Mouse (Mus musculus): ENCODE results near the gene Gm4869. TPM values are rescaled to one million over a fixed set of nuclear protein-coding genes. Genes with fewer than 3 reads are reported as not detected.
"Not testable (repeated sequence)": the region's sequence is repeated elsewhere in the genome, so short reads cannot be mapped to it uniquely, and the experiment has no call there.

The Gm4869 gene
- polyA plus RNA-seq, 1 experiment from 2014 or later, result not detected

DNA sequence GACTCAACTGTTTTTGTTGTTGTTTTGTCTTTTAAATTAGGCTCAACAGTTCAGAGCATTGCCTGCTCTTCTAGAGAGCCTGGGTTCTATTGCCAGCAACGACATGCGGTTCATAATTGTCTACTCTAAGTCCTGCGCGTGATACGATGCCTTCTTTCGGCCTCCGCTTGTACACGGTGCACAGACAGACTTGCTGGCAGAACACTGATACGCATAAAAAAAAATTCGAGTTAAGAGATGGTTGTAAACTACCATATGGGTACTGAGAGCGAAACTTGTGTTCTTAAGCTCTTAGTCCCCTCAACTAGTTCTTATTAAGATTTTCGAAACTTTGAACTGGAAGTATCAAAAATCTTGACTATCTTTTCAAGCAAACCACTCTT lies 27.3 kb upstream of the Gm4869 start:
- H3K36me3 ChIP-seq (ENCODE audit: control insufficient read depth, insufficient read depth, low read length), result no peaks in the 10 kb centered on the region
- H3K27ac ChIP-seq (ENCODE audit: low read depth), result peak overlapping the region; percentile 97
- H3K4me2 ChIP-seq (ENCODE audit: low read length), result peak overlapping the region; percentile 97
- peak overlapping the region; percentile 79 for H3K4me3 ChIP-seq (ENCODE audit: low read depth, low read length)
- H3K4me1 ChIP-seq (replicated peaks; ENCODE audit: control insufficient read depth, insufficient read depth, low read length), result peaks cover 16% of the 10 kb centered on the region
- peak overlapping the region; percentile 94 for H3K9ac ChIP-seq (ENCODE audit: low read length)
- H3K27me3 ChIP-seq (replicated peaks; ENCODE audit: control insufficient read depth, insufficient read depth, low read length), result no peaks in the 10 kb centered on the region
- 1% methylated on average over 12 of the region's 12 CpGs for WGBS
- DNase-seq (ENCODE audit: low spot score) (peak; percentile 54), ATAC-seq (replicated peaks; ENCODE audit: low FRiP score, low TSS enrichment, low read depth) (no peak)
- no peaks in the 10 kb centered on the region for H3K9me3 ChIP-seq (ENCODE audit: control insufficient read depth, low read length)

DNA sequence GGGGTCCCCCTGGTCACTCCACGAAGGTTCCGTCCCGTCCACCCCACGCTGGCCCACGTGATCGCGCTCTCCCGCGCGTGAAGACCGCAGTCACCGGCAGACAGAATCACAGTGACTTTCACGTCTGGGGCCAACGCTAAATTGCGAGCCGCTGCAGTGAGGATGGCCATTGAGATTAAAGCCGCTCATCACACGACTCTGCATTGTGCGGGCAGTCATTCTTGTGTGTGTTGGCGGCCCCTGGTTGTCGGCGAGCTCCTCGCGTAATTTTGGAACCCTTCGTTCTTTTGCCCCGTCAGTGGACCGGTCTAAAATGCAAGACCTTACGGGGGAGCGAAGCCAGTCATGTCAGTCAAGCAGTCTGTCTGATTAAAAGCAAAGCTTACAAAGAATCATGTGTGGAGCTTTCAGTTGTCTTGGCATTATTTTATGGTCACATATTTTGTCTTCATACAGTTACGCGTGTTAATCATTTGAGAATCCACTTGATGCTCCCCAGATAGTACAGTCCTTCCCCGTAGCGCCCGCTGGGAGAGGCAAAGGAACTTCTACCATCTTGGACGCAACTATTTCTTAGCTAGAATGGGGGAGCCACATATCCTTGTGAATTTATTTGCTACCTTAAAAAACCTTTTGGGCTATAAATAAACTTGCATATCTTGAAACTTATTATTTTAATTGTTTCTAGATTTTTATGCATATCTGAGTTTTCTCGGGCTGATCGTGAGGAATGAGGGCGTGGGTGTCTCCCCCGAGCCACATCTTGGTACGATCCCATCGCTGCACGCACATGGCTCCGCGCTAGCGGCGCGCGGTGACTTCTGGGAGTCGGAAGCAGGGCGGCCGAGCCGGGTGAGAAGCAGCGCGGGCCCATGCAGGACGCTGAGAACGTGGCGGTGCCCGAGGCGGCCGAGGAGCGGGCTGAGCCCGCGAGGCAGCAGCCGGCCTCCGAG lies 26.7 kb upstream of the Gm4869 start, which contains the start of gene Eif3b:
TSS of gene Eif3b (plus strand) at position 840 of the 953 bp plus-strand sequence.
- WGBS, result under 1% methylated on average over 65 of the region's 65 CpGs
- no peaks in the 10 kb centered on the region for H3K9me3 ChIP-seq (ENCODE audit: control insufficient read depth, low read length)

DNA sequence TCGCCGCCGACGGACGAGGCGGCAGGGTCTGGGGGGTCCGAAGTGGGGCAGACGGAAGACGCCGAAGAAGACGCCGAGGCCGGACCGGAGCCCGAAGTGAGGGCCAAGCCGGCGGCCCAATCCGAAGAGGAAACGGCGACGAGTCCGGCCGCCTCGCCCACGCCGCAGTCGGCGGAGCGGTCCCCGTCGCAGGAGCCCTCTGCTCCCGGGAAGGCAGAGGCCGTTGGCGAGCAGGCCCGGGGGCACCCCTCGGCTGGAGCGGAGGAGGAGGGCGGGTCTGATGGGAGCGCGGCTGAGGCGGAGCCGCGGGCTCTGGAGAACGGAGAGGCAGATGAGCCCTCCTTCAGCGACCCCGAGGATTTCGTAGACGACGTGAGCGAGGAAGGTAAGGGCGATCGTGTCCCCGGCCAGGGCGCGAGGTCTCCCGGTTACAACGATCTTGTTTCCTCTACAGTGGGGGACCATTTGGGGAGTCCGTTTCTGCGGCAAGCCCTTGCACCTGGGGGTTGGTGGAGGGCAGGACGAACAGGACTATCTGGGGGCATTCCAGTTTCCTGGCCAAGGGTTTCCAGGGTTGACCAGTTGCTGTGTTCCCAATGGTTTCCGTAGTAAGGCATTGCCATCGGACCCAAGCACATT lies 25.9 kb upstream of the Gm4869 start:
- peak overlapping the region; percentile 79 for H3K4me3 ChIP-seq (ENCODE audit: low read depth, low read length)
- peaks cover 16% of the 10 kb centered on the region for H3K4me1 ChIP-seq (replicated peaks; ENCODE audit: control insufficient read depth, insufficient read depth, low read length)
- DNase-seq (ENCODE audit: low spot score) (no peak), ATAC-seq (replicated peaks; ENCODE audit: low FRiP score, low TSS enrichment, low read depth) (peak; percentile 10; the same call in 1 of the 2 replicates)
- no peaks in the 10 kb centered on the region for H3K27me3 ChIP-seq (replicated peaks; ENCODE audit: control insufficient read depth, insufficient read depth, low read length)
- WGBS, result under 1% methylated on average over 62 of the region's 62 CpGs
- no peaks in the 10 kb centered on the region for H3K36me3 ChIP-seq (ENCODE audit: control insufficient read depth, insufficient read depth, low read length)
- peak overlapping the region; percentile 97 for H3K27ac ChIP-seq (ENCODE audit: low read depth)
- H3K4me2 ChIP-seq (ENCODE audit: low read length), result peak overlapping the region; percentile 97
- H3K9ac ChIP-seq (ENCODE audit: low read length), result peak overlapping the region; percentile 94
- H3K9me3 ChIP-seq (ENCODE audit: control insufficient read depth, low read length), result no peaks in the 10 kb centered on the region

More for the DNA sequence above, 26.7 kb upstream of the Gm4869 start, which contains the start of gene Eif3b:
- Histone ChIP-seq H3K36me3 (ENCODE audit: control insufficient read depth, insufficient read depth, low read length) (no peaks in the 10 kb centered on the region), H3K4me3 (ENCODE audit: low read depth, low read length) (peak within 1 kb of the TSS; percentile 79), H3K27me3 (replicated peaks; ENCODE audit: control insufficient read depth, insufficient read depth, low read length) (no peaks in the 10 kb centered on the region), H3K27ac (ENCODE audit: low read depth) (peak within 1 kb of the TSS; percentile 97), H3K9ac (ENCODE audit: low read length) (peak within 1 kb of the TSS; percentile 94), H3K4me1 (replicated peaks; ENCODE audit: control insufficient read depth, insufficient read depth, low read length) (peaks cover 16% of the 10 kb centered on the region), H3K4me2 (ENCODE audit: low read length) (peak within 1 kb of the TSS; percentile 97)
- ATAC-seq (replicated peaks; ENCODE audit: low FRiP score, low TSS enrichment, low read depth), result peak; percentile 93
- peak; percentile 93 for DNase-seq (ENCODE audit: low spot score)

DNA sequence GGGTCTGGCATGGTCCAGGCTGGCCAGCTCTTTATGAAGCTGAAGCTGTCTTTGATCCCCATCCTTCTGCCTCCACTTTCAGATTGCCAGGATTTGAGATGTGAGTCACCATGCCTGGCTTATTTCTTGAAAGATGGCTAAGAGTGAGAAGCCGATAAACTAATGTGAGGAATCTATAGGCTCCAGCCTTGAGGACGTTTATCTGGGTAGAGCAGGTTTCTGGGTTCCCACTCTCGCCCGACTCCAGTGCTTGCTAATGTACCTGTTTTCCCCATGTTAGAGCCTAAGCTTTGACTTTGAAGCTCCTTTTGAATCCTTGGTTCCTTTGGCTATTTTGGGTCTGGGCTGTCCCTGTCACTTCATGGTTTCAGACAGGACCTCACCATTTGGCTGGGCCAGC lies 24.8 kb upstream of the Gm4869 start:
- ATAC-seq (replicated peaks; ENCODE audit: low FRiP score, low TSS enrichment, low read depth), result no peak

DNA sequence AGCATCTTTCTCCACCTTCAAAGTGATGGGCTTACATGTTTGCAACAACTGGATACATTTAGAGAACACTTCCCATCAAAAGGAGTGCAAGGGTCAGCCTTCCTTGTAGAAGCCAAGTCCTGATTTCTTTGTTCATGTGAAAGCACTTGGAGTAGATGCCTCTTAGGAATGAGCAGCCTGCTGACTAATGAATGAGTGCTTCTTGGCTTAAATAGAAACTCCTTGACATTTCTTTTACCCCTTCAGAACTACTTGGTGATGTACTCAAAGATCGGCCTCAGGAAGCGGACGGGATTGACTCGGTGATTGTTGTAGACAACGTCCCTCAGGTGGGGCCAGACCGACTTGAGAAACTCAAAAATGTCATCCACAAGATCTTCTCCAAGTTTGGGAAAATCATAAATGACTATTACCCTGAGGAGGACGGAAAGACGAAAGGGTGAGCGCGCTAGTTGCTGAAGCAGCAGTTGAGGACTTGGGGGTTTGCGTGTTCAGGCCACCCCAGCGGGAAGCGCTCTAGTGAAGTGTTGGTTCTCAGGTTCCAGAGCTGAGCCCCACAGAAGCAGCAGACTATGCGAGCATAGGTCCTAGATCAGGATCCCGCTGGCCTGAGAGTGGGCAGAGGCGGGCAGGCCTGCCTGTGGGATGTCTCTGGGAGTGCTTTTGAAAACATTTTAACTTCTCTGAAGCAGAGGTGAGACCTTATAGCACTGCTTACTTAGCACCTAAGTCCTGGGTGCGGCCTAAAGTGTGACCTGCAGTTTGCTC lies 20.2 kb upstream of the Gm4869 start:
- Histone ChIP-seq H3K4me1 (replicated peaks; ENCODE audit: control insufficient read depth, insufficient read depth, low read length) (peaks cover 15% of the 10 kb centered on the region), H3K9ac (ENCODE audit: low read length) (no peak overlapping the region), H3K27ac (ENCODE audit: low read depth) (no peak overlapping the region), H3K36me3 (ENCODE audit: control insufficient read depth, insufficient read depth, low read length) (peaks cover 54% of the 10 kb centered on the region), H3K4me2 (ENCODE audit: low read length) (no peak overlapping the region), H3K9me3 (ENCODE audit: control insufficient read depth, low read length) (no peaks in the 10 kb centered on the region), H3K4me3 (ENCODE audit: low read depth, low read length) (no peak overlapping the region), H3K27me3 (replicated peaks; ENCODE audit: control insufficient read depth, insufficient read depth, low read length) (no peaks in the 10 kb centered on the region)
- DNase-seq (ENCODE audit: low spot score), result no peak
- no peak for ATAC-seq (replicated peaks; ENCODE audit: low FRiP score, low TSS enrichment, low read depth)
- WGBS, result 93% methylated on average over 17 of the region's 17 CpGs

More for the DNA sequence above, 24.8 kb upstream of the Gm4869 start:
- DNase-seq (ENCODE audit: low spot score), result no peak
- Histone ChIP-seq H3K4me2 (ENCODE audit: low read length) (peak overlapping the region; percentile 97), H3K9ac (ENCODE audit: low read length) (peak overlapping the region; percentile 94), H3K4me3 (ENCODE audit: low read depth, low read length) (peak overlapping the region; percentile 79), H3K27me3 (replicated peaks; ENCODE audit: control insufficient read depth, insufficient read depth, low read length) (no peaks in the 10 kb centered on the region), H3K27ac (ENCODE audit: low read depth) (no peak overlapping the region), H3K9me3 (ENCODE audit: control insufficient read depth, low read length) (no peaks in the 10 kb centered on the region), H3K36me3 (ENCODE audit: control insufficient read depth, insufficient read depth, low read length) (peaks cover 9% of the 10 kb centered on the region), H3K4me1 (replicated peaks; ENCODE audit: control insufficient read depth, insufficient read depth, low read length) (peaks cover 16% of the 10 kb centered on the region)
- WGBS, result 56% methylated on average over 4 of the region's 4 CpGs

DNA sequence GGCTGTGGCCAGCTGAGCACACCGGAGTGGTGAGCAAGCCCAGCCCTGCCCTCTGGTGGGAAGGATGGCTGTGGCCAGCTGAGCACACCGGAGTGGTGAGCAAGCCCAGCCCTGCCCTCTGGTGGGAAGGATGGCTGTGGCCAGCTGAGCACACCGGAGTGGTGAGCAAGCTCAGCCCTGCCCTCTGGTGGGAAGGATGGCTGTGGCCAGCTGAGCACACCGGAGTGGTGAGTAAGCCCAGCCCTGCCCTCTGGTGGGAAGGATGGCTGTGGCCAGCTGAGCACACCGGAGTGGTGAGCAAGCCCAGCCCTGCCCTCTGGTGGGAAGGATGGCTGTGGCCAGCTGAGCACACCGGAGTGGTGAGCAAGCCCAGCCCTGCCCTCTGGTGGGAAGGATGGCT lies 6.3 kb upstream of the Gm4869 start:
- peaks cover 85% of the 10 kb centered on the region for H3K36me3 ChIP-seq (ENCODE audit: control insufficient read depth, insufficient read depth, low read length)
- 100% methylated on average over 3 of the region's 6 CpGs for WGBS
- ATAC-seq (replicated peaks; ENCODE audit: low FRiP score, low TSS enrichment, low read depth), result not testable (repeated sequence)

DNA sequence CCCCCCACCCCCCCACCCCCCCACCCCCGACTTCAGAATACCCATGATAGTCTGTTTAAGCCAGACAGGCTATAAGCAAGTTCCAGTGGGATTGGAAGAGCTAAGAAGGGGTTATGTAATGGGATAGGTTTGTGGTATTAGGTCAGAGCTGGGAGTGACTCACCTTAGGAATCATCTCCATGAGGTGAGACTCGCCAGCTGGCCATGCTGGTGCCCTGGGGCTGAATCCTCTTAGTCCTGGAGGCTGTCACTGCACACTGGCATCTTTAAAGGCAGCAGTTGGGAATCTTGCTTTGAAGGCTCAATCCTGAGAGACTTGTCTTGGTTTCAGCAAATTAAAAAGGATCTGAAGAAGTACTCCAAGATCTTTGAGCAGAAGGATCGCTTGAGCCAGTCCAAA lies 4.0 kb upstream of the Gm4869 start:
- WGBS, result 95% methylated on average over 3 of the region's 3 CpGs
- H3K9ac ChIP-seq (ENCODE audit: low read length), result no peak overlapping the region
- no peak overlapping the region for H3K4me2 ChIP-seq (ENCODE audit: low read length)
- H3K4me1 ChIP-seq (replicated peaks; ENCODE audit: control insufficient read depth, insufficient read depth, low read length), result no peaks in the 10 kb centered on the region
- no peaks in the 10 kb centered on the region for H3K9me3 ChIP-seq (ENCODE audit: control insufficient read depth, low read length)
- no peak overlapping the region for H3K4me3 ChIP-seq (ENCODE audit: low read depth, low read length)
- DNase-seq (ENCODE audit: low spot score) (no peak), ATAC-seq (replicated peaks; ENCODE audit: low FRiP score, low TSS enrichment, low read depth) (no peak)
- no peaks in the 10 kb centered on the region for H3K27me3 ChIP-seq (replicated peaks; ENCODE audit: control insufficient read depth, insufficient read depth, low read length)
- peaks cover 81% of the 10 kb centered on the region for H3K36me3 ChIP-seq (ENCODE audit: control insufficient read depth, insufficient read depth, low read length)
- no peak overlapping the region for H3K27ac ChIP-seq (ENCODE audit: low read depth)

More for the DNA sequence above, 6.3 kb upstream of the Gm4869 start:
- H3K9me3 ChIP-seq (ENCODE audit: control insufficient read depth, low read length); H3K27ac ChIP-seq (ENCODE audit: low read depth); H3K9ac ChIP-seq (ENCODE audit: low read length); H3K4me2 ChIP-seq (ENCODE audit: low read length); H3K4me3 ChIP-seq (ENCODE audit: low read depth, low read length); H3K27me3 ChIP-seq (replicated peaks; ENCODE audit: control insufficient read depth, insufficient read depth, low read length); H3K4me1 ChIP-seq (replicated peaks; ENCODE audit: control insufficient read depth, insufficient read depth, low read length); DNase-seq (ENCODE audit: low spot score): not testable (repeated sequence)

DNA sequence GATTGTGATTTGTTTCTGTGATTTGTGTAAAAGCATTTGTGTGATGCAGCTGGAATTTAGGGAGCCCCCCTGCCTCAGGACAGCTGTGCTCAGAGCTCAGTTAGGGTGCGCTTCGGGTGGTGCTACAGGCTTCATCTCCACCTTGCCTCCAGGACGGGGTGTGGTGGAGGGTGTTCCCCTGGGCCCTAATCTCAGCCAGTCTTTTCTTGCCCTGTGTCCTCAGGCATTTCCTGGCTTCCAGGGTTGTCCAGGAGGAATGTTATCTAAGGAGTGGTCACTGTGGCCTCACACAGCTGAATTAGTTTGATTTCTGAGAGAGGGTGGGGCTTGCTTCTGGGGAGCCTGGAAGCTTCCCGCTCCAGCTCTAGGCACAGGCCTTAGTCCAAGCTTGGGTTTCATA lies 1.4 kb upstream of the Gm4869 start:
- Histone ChIP-seq H3K9me3 (ENCODE audit: control insufficient read depth, low read length) (no peaks in the 10 kb centered on the region), H3K36me3 (ENCODE audit: control insufficient read depth, insufficient read depth, low read length) (peaks cover 60% of the 10 kb centered on the region), H3K9ac (ENCODE audit: low read length) (no peak overlapping the region), H3K27ac (ENCODE audit: low read depth) (no peak overlapping the region), H3K27me3 (replicated peaks; ENCODE audit: control insufficient read depth, insufficient read depth, low read length) (no peaks in the 10 kb centered on the region), H3K4me2 (ENCODE audit: low read length) (no peak overlapping the region), H3K4me1 (replicated peaks; ENCODE audit: control insufficient read depth, insufficient read depth, low read length) (no peaks in the 10 kb centered on the region), H3K4me3 (ENCODE audit: low read depth, low read length) (no peak overlapping the region)
- DNase-seq (ENCODE audit: low spot score) (no peak), ATAC-seq (replicated peaks; ENCODE audit: low FRiP score, low TSS enrichment, low read depth) (no peak)
- WGBS, result 80% methylated on average over 4 of the region's 4 CpGs
